Mouse (Mus musculus) neutrophil, adult 83 days (primary cell): ENCODE measurements around the gene Crnn. TPM values are rescaled to one million over a fixed set of nuclear protein-coding genes. Genes with fewer than 3 reads are reported as not detected.

Experiments
- total RNA-seq, 2 experiments: library from RNA; stranded (reverse); gene quantifications; one replicate each; pipeline ENCODE4 v1.2.4; 2023

Gene Crnn
- not detected for total RNA-seq

GRCm38 (mm10) chr3:93144510-93145051, at the start of gene Crnn:
Crnn (plus strand) TSS chr3:93144787.

GRCm38 (mm10) chr3:93196978-93197377, 52.4 kb downstream of the Crnn start, which contains the start of gene Flg2:
Flg2 (plus strand) TSS chr3:93197278.

Other genes starting within 250 kb of the Crnn start
- not detected for gene Lce3a, start 218.6 kb upstream of the Crnn start, total RNA-seq
- gene Lce3b, start 211.8 kb upstream of the Crnn start, total RNA-seq: not detected
- not detected for gene Lce3c, start 200.3 kb upstream of the Crnn start, total RNA-seq
- gene Lce3d, start 187.4 kb upstream of the Crnn start, total RNA-seq: not detected
- not detected for gene Lce3e, start 177.7 kb upstream of the Crnn start, total RNA-seq
- gene Lce3f, start 152.6 kb upstream of the Crnn start, total RNA-seq: not detected
- gene Crct1, start 129.1 kb upstream of the Crnn start, total RNA-seq: not detected
- gene Lce1m, start 125.7 kb upstream of the Crnn start, total RNA-seq: not detected
- not detected for gene Gm4858, start 76.0 kb upstream of the Crnn start, total RNA-seq
- gene Flg2, start 52.5 kb downstream of the Crnn start, total RNA-seq: not detected
- not detected for gene Flg, start 128.7 kb downstream of the Crnn start, total RNA-seq
- gene Hrnr, start 175.0 kb downstream of the Crnn start, total RNA-seq: not detected
- gene Rptn, start 248.9 kb downstream of the Crnn start, total RNA-seq: not detected